Mouse (Mus musculus): ENCODE measurements at regions not wholly inside any gene's neighbourhood (a gene's known extent, or its start where the extent isn't known, plus 50 kb on each side); places are given as distances from the start of the nearest gene placed in this dataset.

GRCm38 (mm10) chr9:94269213-94269612 is 268.7 kb downstream of the 1190002N15Rik start:
- DNase-seq (ENCODE audit: low spot score in 2 of 2) = no peak

GRCm38 (mm10) chr9:94267243-94267642 is 270.6 kb downstream of the 1190002N15Rik start:
- DNase-seq (ENCODE audit: low spot score in 2 of 2) = no peak

GRCm38 (mm10) chr9:94239479-94240241 is 298.2 kb downstream of the 1190002N15Rik start:
- DNase-seq (ENCODE audit: low spot score in 2 of 2) = no peak

- no peak for DNase-seq (ENCODE audit: low spot score in 2 of 2)
These were observed 299.3 kb downstream of the 1190002N15Rik start for GRCm38 (mm10) chr9:94238565-94238964.

- DNase-seq (ENCODE audit: low spot score in 2 of 2) = no peak
These were observed 308.3 kb downstream of the 1190002N15Rik start for GRCm38 (mm10) chr9:94229537-94229936.

- no peak for DNase-seq (ENCODE audit: low spot score in 2 of 2)
These were observed 318.8 kb downstream of the 1190002N15Rik start for GRCm38 (mm10) chr9:94219116-94219515.

GRCm38 (mm10) chr9:94216414-94217279 is 321.2 kb downstream of the 1190002N15Rik start:
- DNase-seq (ENCODE audit: low spot score in 2 of 2) = no peak

GRCm38 (mm10) chr9:94210467-94211249 is 327.2 kb downstream of the 1190002N15Rik start:
- no peak for DNase-seq (ENCODE audit: low spot score in 2 of 2)

- no peak for DNase-seq (ENCODE audit: low spot score in 2 of 2)
These were observed 328.9 kb downstream of the 1190002N15Rik start for GRCm38 (mm10) chr9:94208987-94209386.

- no peak for DNase-seq (ENCODE audit: low spot score in 2 of 2)
These were observed 337.0 kb downstream of the 1190002N15Rik start for GRCm38 (mm10) chr9:94200892-94201291.

- DNase-seq (ENCODE audit: low spot score in 2 of 2) = no peak
These were observed 338.0 kb downstream of the 1190002N15Rik start for GRCm38 (mm10) chr9:94199864-94200263.

GRCm38 (mm10) chr9:94191083-94191482 is 346.8 kb downstream of the 1190002N15Rik start:
- no peak for DNase-seq (ENCODE audit: low spot score in 2 of 2)

- DNase-seq (ENCODE audit: low spot score in 2 of 2) = no peak
These were observed 347.7 kb downstream of the 1190002N15Rik start for GRCm38 (mm10) chr9:94189872-94190800.

- no peak for DNase-seq (ENCODE audit: low spot score in 2 of 2)
These were observed 349.8 kb downstream of the 1190002N15Rik start for GRCm38 (mm10) chr9:94188124-94188523.

- no peak for DNase-seq (ENCODE audit: low spot score in 2 of 2)
These were observed 367.8 kb downstream of the 1190002N15Rik start for GRCm38 (mm10) chr9:94169905-94170612.

- no peak for DNase-seq (ENCODE audit: low spot score in 2 of 2)
These were observed 374.2 kb downstream of the 1190002N15Rik start for GRCm38 (mm10) chr9:94163671-94164070.

GRCm38 (mm10) chr9:94155581-94155980 is 382.3 kb downstream of the 1190002N15Rik start:
- no peak for DNase-seq (ENCODE audit: low spot score in 2 of 2)

GRCm38 (mm10) chr9:94148474-94148873 is 389.4 kb downstream of the 1190002N15Rik start:
- no peak for DNase-seq (ENCODE audit: low spot score in 2 of 2)

GRCm38 (mm10) chr9:94146787-94147186 is 391.1 kb downstream of the 1190002N15Rik start:
- DNase-seq (ENCODE audit: low spot score in 2 of 2) = no peak

GRCm38 (mm10) chr9:94136444-94136843 is 401.4 kb downstream of the 1190002N15Rik start:
- no peak for DNase-seq (ENCODE audit: low spot score in 2 of 2)
